Mouse (Mus musculus) bone marrow macrophage, adult 2 months (primary cell): Measurements from ENCODE around the gene Miga1.

Experiments
- CTCF ChIP-seq: IDR thresholded peaks from 2 replicates; pipeline ENCODE4 v1.5.1; 2012; ENCODE audit warnings: low read depth, mild to moderate bottlenecking, low read length, moderate library complexity
- POLR2A ChIP-seq: IDR thresholded peaks from 2 replicates; pipeline ENCODE4 v1.6.1; 2012; ENCODE audit warnings: mild to moderate bottlenecking, low read depth, low read length, borderline replicate concordance

DNA sequence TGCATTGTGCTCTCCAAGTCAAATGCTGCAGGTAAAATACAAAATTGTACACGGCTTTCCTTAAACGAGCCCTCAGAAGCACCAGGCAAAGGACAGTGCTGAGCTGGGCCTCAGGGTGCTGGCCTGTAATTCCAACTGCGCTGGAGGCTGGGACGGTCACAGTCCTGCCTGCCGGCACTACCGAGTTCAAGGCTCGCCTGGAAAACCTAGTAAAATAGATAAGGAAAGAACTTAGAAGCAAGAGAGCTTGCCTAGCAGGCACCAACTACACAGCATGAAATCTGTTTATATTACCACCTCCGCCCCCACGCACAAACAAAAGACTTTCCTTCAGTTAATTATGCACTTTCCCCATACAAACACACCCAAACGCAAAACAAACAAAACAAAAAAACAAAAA is 75.8 kb downstream of the Miga1 start:
- TF ChIP-seq CTCF (no peak), POLR2A (no peak)
